Mouse (Mus musculus) heart, postnatal 14 days (tissue): ENCODE measurements at regions not wholly inside any gene's neighbourhood (a gene's known extent, or its start where the extent isn't known, plus 50 kb on each side); places are given as distances from the start of the nearest gene placed in this dataset.

Source experiments
- DNase-seq, 2 experiments: peaks; one replicate each; pipeline ENCODE4 v3.0.0; 2021 to 2022
- intact Hi-C: fragments of 180-260 bp; cut with DNase I; formaldehyde crosslinking; loops from one replicate; pipeline ENCODE4 v1.15.1; 2025

- intact Hi-C loops = no loop called here
- no peak for DNase-seq
These were observed 62.9 kb downstream of the Cst10 start for GRCm38 (mm10) chr2:149467801-149468200.

- DNase-seq = no peak
- intact Hi-C loops = no loop called here
These were observed 67.6 kb downstream of the Cst10 start for GRCm38 (mm10) chr2:149472411-149472810.

- no peak for DNase-seq
- intact Hi-C loops = no loop called here
These were observed 88.6 kb downstream of the Cst10 start for GRCm38 (mm10) chr2:149493280-149493988.

- intact Hi-C loops = no loop called here
- DNase-seq = no peak
These were observed 108.0 kb downstream of the Cst10 start for GRCm38 (mm10) chr2:149512870-149513269.

- no peak for DNase-seq
- intact Hi-C loops = no loop called here
These were observed 119.6 kb downstream of the Cst10 start for GRCm38 (mm10) chr2:149524424-149524823.

- no peak for DNase-seq
- intact Hi-C loops = loop anchor here (10.0 kb wide), 1 partner anchor 482 kb away; no protein-coding TSS in a partner anchor
These were observed 138.0 kb downstream of the Cst10 start for GRCm38 (mm10) chr2:149542837-149543236.

GRCm38 (mm10) chr2:149545708-149546107 is 140.9 kb downstream of the Cst10 start:
- no peak for DNase-seq
- intact Hi-C loops = loop anchor here (10.0 kb wide), 1 partner anchor 479 kb away; no protein-coding TSS in a partner anchor

GRCm38 (mm10) chr2:149546639-149547200 is 141.9 kb downstream of the Cst10 start:
- no peak for DNase-seq
- intact Hi-C loops = loop anchor here (10.0 kb wide), 1 partner anchor 478 kb away; no protein-coding TSS in a partner anchor

- no peak for DNase-seq
- intact Hi-C loops = no loop called here
These were observed 150.4 kb downstream of the Cst10 start for GRCm38 (mm10) chr2:149555209-149555608.

- intact Hi-C loops = no loop called here
- no peak for DNase-seq
These were observed 168.9 kb downstream of the Cst10 start for GRCm38 (mm10) chr2:149573773-149574172.

GRCm38 (mm10) chr2:149602581-149602980 is 197.7 kb downstream of the Cst10 start:
- intact Hi-C loops = no loop called here
- no peak for DNase-seq

GRCm38 (mm10) chr2:149613381-149613780 is 208.5 kb downstream of the Cst10 start:
- DNase-seq = no peak
- intact Hi-C loops = no loop called here

GRCm38 (mm10) chr2:149614078-149614939 is 209.5 kb downstream of the Cst10 start:
- intact Hi-C loops = no loop called here
- no peak for DNase-seq

GRCm38 (mm10) chr2:149625626-149626025 is 203.4 kb upstream of the Syndig1 start:
- intact Hi-C loops = no loop called here
- DNase-seq = peak in 1 of 2 experiments; percentile 30

GRCm38 (mm10) chr2:149641207-149641606 is 187.8 kb upstream of the Syndig1 start:
- intact Hi-C loops = no loop called here
- DNase-seq = no peak

GRCm38 (mm10) chr2:149651829-149652228 is 177.2 kb upstream of the Syndig1 start:
- intact Hi-C loops = no loop called here
- DNase-seq = no peak

- intact Hi-C loops = no loop called here
- no peak for DNase-seq
These were observed 167.9 kb upstream of the Syndig1 start for GRCm38 (mm10) chr2:149661086-149661485.

- DNase-seq = no peak
- intact Hi-C loops = no loop called here
These were observed 164.6 kb upstream of the Syndig1 start for GRCm38 (mm10) chr2:149664377-149664776.

GRCm38 (mm10) chr2:149666412-149666811 is 162.6 kb upstream of the Syndig1 start:
- no peak for DNase-seq
- intact Hi-C loops = no loop called here

GRCm38 (mm10) chr2:149671870-149672269 is 157.1 kb upstream of the Syndig1 start:
- intact Hi-C loops = no loop called here

GRCm38 (mm10) chr2:149679822-149680459 is 149.1 kb upstream of the Syndig1 start:
- peak in 1 of 2 experiments; percentile 18 for DNase-seq
- intact Hi-C loops = no loop called here

More at GRCm38 (mm10) chr2:149671870-149672269, 157.1 kb upstream of the Syndig1 start:
- DNase-seq = no peak
